Mouse (Mus musculus) cortical plate, adult 2 months (tissue): Measurements from ENCODE around the gene Lgr6.

ENCODE experiments used
- CTCF ChIP-seq: fragments of 200-500 bp; IDR thresholded peaks from 2 replicates; pipeline ENCODE4 v1.5.1; 2011; ENCODE audit warnings: mild to moderate bottlenecking, control low read depth, low read length; ENCODE audit not compliant: insufficient read depth; ENCODE audit errors: extremely low read depth
- POLR2A ChIP-seq: fragments of 200-500 bp; IDR thresholded peaks from 2 replicates; pipeline ENCODE4 v1.6.1; 2011; ENCODE audit warnings: mild to moderate bottlenecking, low read length, control low read depth; ENCODE audit not compliant: insufficient read depth; ENCODE audit errors: extremely low read depth

DNA sequence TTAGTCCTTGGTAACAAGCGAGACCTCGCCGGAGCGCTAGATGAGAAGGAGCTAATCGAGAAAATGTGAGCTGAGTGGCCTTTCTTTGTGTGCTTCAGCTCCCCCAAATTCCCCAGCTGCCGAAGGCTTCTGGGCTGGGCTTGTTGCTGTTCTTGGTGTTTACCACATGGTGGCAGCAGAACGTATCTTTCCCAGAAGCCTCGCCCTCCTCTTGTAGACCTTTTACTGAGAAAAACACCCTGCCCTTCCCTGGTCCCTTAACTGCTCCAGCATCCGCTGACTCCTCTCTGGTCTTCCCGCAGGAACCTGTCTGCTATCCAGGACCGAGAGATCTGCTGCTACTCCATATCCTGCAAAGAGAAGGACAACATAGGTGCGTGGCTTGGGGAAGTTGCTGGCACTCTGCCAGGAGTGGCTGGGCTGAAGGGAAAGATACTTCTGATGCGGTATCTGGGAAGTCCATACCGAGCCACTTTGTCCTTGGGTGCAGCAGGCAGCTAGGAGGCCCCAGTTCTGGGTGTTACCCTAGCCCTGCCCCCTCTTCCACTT, 49.4 kb upstream of the Lgr6 start:
- peak; percentile 87 for TF ChIP-seq CTCF
- peak; percentile 50; the same call in 1 of the 2 replicates for TF ChIP-seq POLR2A
